Mouse (Mus musculus) C2C12 (cell line): ENCODE data around the gene Plppr4.

Experiments
- CEBPB ChIP-seq: IDR thresholded peaks from one replicate; pipeline ENCODE4 v1.6.1; 2011; ENCODE audit warnings: low read depth, mild to moderate bottlenecking, control low read depth, moderate library complexity
- CTCF ChIP-seq: IDR thresholded peaks from one replicate; pipeline ENCODE4 v1.5.1; 2011; ENCODE audit not compliant: control insufficient read depth, insufficient read depth, insufficient read length
- MAX ChIP-seq: IDR thresholded peaks from one replicate; pipeline ENCODE4 v1.6.1; 2011; ENCODE audit warnings: mild to moderate bottlenecking, control low read depth
- MYOD1 ChIP-seq: IDR thresholded peaks from one replicate; pipeline ENCODE4 v1.6.1; 2011; ENCODE audit warnings: low read depth; ENCODE audit not compliant: control insufficient read depth, insufficient read length
- MYOG ChIP-seq: IDR thresholded peaks from one replicate; pipeline ENCODE4 v1.6.1; 2011; ENCODE audit not compliant: control insufficient read depth, insufficient read length; ENCODE audit errors: extremely low read depth
- USF1 ChIP-seq: IDR thresholded peaks from one replicate; pipeline ENCODE4 v1.6.1; 2011; ENCODE audit warnings: low read depth, mild to moderate bottlenecking, control low read depth, moderate library complexity

DNA sequence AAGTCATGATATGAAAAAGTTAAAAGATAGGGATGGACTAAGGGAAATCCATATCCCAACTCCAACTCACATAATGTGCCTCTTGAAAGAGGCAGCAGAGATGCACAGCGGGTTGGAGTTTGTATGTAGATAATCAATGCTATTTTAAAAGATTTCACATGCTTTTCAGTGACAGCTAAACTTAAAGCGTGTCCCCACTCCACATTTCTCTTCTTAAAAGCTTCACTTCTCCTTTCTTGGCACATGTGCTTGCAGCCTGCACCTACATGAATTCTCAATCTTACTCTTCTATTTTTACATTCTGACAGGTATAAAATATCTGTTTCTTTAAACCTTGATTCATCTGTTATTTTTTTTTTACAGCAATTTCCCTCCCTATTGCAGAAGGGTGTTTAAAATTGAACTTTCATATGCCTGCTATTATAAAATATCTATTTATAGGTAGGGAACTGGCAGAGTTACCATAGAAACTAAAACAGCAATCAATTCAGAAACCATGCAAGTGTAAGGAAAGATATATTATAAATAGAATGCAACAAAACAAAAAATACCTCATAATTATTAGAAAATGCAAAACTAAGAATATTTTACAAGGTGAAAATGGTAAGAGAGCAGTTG is 66.3 kb downstream of the Plppr4 start:
- TF ChIP-seq CTCF (no peak), MAX (no peak), USF1 (no peak), MYOD1 (no peak), MYOG (no peak), CEBPB (no peak)
